Mouse (Mus musculus): ENCODE results near the gene Txnip. TPM values are rescaled to one million over a fixed set of nuclear protein-coding genes. Genes with fewer than 3 reads are reported as not detected.

Gene Txnip
- polyA plus RNA-seq, 1 experiment from 2014 or later: 254 TPM

- Histone ChIP-seq H3K9me3 (replicated peaks; ENCODE audit: low read length) (no peaks in the 10 kb centered on the region), H3K4me3 (replicated peaks; ENCODE audit: low read depth, low read length) (peak overlapping the region; percentile 76), H3K4me2 (ENCODE audit: low read length) (peak overlapping the region; percentile 75), H3K4me1 (replicated peaks; ENCODE audit: insufficient read depth, low read length) (peaks cover 19% of the 10 kb centered on the region), H3K36me3 (ENCODE audit: insufficient read depth, low read length) (no peaks in the 10 kb centered on the region), H3K27me3 (ENCODE audit: insufficient read depth, low read length) (0 out of 2 replicates have a peak, but pooled peaks cover 5% of the 10 kb centered on the region), H3K9ac (ENCODE audit: low read depth, low read length) (peak overlapping the region; percentile 77), H3K27ac (no peak overlapping the region)
- WGBS: 1% methylated on average over 10 of the region's 10 CpGs
- DNase-seq (ENCODE audit: low spot score) (peak; percentile 60), ATAC-seq (replicated peaks; ENCODE audit: low FRiP score, low read depth) (no peak)
- no peak for TF ChIP-seq CTCF (IDR thresholded peaks at IDR 0.05; ENCODE audit: low read depth)
These were observed 35.6 kb downstream of the Txnip start for GRCm38 (mm10) chr3:96593374-96593773.

DNA sequence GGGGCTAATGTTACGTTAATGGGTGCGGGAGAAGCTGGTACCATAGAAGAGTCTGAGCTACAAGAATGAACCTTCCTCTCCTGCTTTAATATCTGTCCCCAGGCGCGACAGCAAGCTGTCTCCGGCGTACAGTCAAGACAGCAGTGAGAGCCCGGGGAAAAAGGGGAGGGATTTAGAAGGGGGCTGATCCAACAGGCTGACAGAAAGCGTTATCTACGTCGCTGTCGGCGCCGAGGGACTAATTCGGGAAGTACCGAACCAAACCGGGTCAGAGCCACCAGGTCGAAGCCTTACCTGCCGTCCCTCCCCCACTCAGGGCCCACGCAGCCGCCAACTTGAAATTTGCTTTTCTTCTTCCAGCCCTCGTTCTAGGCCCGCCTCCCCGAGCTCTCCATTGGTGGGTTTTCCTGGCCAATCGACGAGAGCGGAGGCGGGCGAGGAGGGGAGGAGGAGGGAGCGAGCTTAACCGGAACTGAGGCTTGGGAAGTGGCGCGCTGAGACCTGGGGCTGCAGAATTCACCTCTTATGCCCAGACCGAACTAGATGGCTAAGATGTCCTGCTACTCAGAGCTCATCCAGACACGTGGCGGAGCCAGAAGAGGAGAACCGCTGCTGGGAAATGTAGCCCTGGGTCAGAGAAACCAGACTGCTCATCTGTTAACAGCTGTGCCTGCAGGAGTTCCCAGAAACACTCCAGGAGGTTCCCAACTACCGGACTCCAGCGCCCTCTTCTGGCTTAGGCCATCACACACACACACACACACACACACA, 36.2 kb downstream of the Txnip start, which contains the start of gene Polr3gl:
Gene Polr3gl (minus strand): TSS at position 392 of the 771 bp plus-strand sequence.
- H3K36me3 ChIP-seq (ENCODE audit: insufficient read depth, low read length): no peaks in the 10 kb centered on the region
- H3K9me3 ChIP-seq (replicated peaks; ENCODE audit: low read length): no peaks in the 10 kb centered on the region
- H3K4me2 ChIP-seq (ENCODE audit: low read length): peak within 1 kb of the TSS; percentile 75
- H3K4me1 ChIP-seq (replicated peaks; ENCODE audit: insufficient read depth, low read length): peaks cover 19% of the 10 kb centered on the region
- ATAC-seq (replicated peaks; ENCODE audit: low FRiP score, low read depth) (peak; percentile 91), DNase-seq (ENCODE audit: low spot score) (peak; percentile 98)
- under 1% methylated on average over 37 of the region's 38 CpGs for WGBS
- H3K9ac ChIP-seq (ENCODE audit: low read depth, low read length): peak within 1 kb of the TSS; percentile 77
- H3K27me3 ChIP-seq (ENCODE audit: insufficient read depth, low read length): 0 out of 2 replicates have a peak, but pooled peaks cover 5% of the 10 kb centered on the region
- TF ChIP-seq CTCF (IDR thresholded peaks at IDR 0.05; ENCODE audit: low read depth): peak; percentile 40; the same call in 1 of the 2 replicates
- H3K27ac ChIP-seq: peak within 1 kb of the TSS; percentile 76; the same call in 1 of the 2 replicates
- H3K4me3 ChIP-seq (replicated peaks; ENCODE audit: low read depth, low read length): peak within 1 kb of the TSS; percentile 76

- Histone ChIP-seq H3K36me3 (ENCODE audit: insufficient read depth, low read length) (no peaks in the 10 kb centered on the region), H3K27ac (no peak overlapping the region), H3K4me3 (replicated peaks; ENCODE audit: low read depth, low read length) (no peak overlapping the region), H3K4me1 (replicated peaks; ENCODE audit: insufficient read depth, low read length) (peaks cover 19% of the 10 kb centered on the region), H3K9me3 (replicated peaks; ENCODE audit: low read length) (no peaks in the 10 kb centered on the region), H3K9ac (ENCODE audit: low read depth, low read length) (no peak overlapping the region), H3K4me2 (ENCODE audit: low read length) (no peak overlapping the region), H3K27me3 (ENCODE audit: insufficient read depth, low read length) (0 out of 2 replicates have a peak, but pooled peaks cover 5% of the 10 kb centered on the region)
- no peak for ATAC-seq (replicated peaks; ENCODE audit: low FRiP score, low read depth)
- TF ChIP-seq CTCF (IDR thresholded peaks at IDR 0.05; ENCODE audit: low read depth): no peak
- no peak for DNase-seq (ENCODE audit: low spot score)
- WGBS: 79% methylated on average over 5 of the region's 5 CpGs
These were observed 37.1 kb downstream of the Txnip start for GRCm38 (mm10) chr3:96594851-96595250.

- no peak overlapping the region for H3K27ac ChIP-seq
- peak overlapping the region; percentile 84 for H3K4me2 ChIP-seq (ENCODE audit: low read length)
- H3K9ac ChIP-seq (ENCODE audit: low read depth, low read length): no peak overlapping the region
- H3K27me3 ChIP-seq (ENCODE audit: insufficient read depth, low read length): 0 out of 2 replicates have a peak, but pooled peaks cover 5% of the 10 kb centered on the region
- H3K4me3 ChIP-seq (replicated peaks; ENCODE audit: low read depth, low read length): no peak overlapping the region; the same call in 1 of the 2 replicates
- peaks cover 19% of the 10 kb centered on the region for H3K4me1 ChIP-seq (replicated peaks; ENCODE audit: insufficient read depth, low read length)
- WGBS: 30% methylated on average over 6 of the region's 6 CpGs
- ATAC-seq (replicated peaks; ENCODE audit: low FRiP score, low read depth): no peak
- no peaks in the 10 kb centered on the region for H3K36me3 ChIP-seq (ENCODE audit: insufficient read depth, low read length)
- no peak for DNase-seq (ENCODE audit: low spot score)
- H3K9me3 ChIP-seq (replicated peaks; ENCODE audit: low read length): no peaks in the 10 kb centered on the region
- TF ChIP-seq CTCF (IDR thresholded peaks at IDR 0.05; ENCODE audit: low read depth): no peak
These were observed 37.9 kb downstream of the Txnip start for GRCm38 (mm10) chr3:96595661-96596060.

DNA sequence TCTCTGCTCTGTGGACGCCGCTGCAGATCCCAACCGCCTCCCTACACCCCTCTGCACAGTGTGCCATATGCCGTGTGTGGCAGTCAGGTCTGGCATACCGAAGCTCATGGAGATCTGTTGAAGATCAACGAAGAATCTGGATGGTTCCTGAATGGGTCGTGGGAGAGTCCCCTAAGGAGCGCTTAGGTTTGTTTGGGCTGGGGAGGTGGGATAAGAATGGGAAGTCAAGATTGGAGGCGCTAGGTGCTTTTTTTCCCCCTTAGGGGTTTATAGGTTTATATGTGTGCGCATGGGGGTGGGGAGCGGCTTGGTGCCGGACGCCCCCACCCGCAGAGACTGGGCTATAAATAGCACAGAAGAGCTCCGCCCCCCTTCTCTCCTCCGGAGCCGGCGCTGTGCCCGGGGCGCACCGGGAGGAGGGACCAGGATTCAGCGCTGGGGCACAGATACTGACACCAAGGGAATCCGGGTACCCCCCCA, 38.5 kb downstream of the Txnip start, which contains the start of gene Ankrd34a:
Gene Ankrd34a (plus strand): TSS at position 409 of the 480 bp plus-strand sequence.
- Histone ChIP-seq H3K9me3 (replicated peaks; ENCODE audit: low read length) (no peaks in the 10 kb centered on the region), H3K4me3 (replicated peaks; ENCODE audit: low read depth, low read length) (peak within 1 kb of the TSS; percentile 48), H3K36me3 (ENCODE audit: insufficient read depth, low read length) (no peaks in the 10 kb centered on the region), H3K4me1 (replicated peaks; ENCODE audit: insufficient read depth, low read length) (peaks cover 19% of the 10 kb centered on the region), H3K4me2 (ENCODE audit: low read length) (peak within 1 kb of the TSS; percentile 84), H3K27ac (peak within 1 kb of the TSS; percentile 47; the same call in 1 of the 2 replicates), H3K9ac (ENCODE audit: low read depth, low read length) (peak within 1 kb of the TSS; percentile 62), H3K27me3 (ENCODE audit: insufficient read depth, low read length) (0 out of 2 replicates have a peak, but pooled peaks cover 5% of the 10 kb centered on the region)
- ATAC-seq (replicated peaks; ENCODE audit: low FRiP score, low read depth) (no peak), DNase-seq (ENCODE audit: low spot score) (no peak)
- TF ChIP-seq CTCF (IDR thresholded peaks at IDR 0.05; ENCODE audit: low read depth): no peak
- 2% methylated on average over 22 of the region's 23 CpGs for WGBS

GRCm38 (mm10) chr3:96596855-96597254, 39.1 kb downstream of the Txnip start:
- ATAC-seq (replicated peaks; ENCODE audit: low FRiP score, low read depth): no peak
- WGBS: under 1% methylated on average over 9 of the region's 12 CpGs
- Histone ChIP-seq H3K27ac (no peak overlapping the region), H3K36me3 (ENCODE audit: insufficient read depth, low read length) (no peaks in the 10 kb centered on the region), H3K27me3 (ENCODE audit: insufficient read depth, low read length) (0 out of 2 replicates have a peak, but pooled peaks cover 5% of the 10 kb centered on the region), H3K4me2 (ENCODE audit: low read length) (peak overlapping the region; percentile 84), H3K4me1 (replicated peaks; ENCODE audit: insufficient read depth, low read length) (peaks cover 19% of the 10 kb centered on the region), H3K4me3 (replicated peaks; ENCODE audit: low read depth, low read length) (peak overlapping the region; percentile 48), H3K9me3 (replicated peaks; ENCODE audit: low read length) (no peaks in the 10 kb centered on the region), H3K9ac (ENCODE audit: low read depth, low read length) (peak overlapping the region; percentile 45; the same call in 1 of the 2 replicates)
- no peak for TF ChIP-seq CTCF (IDR thresholded peaks at IDR 0.05; ENCODE audit: low read depth)
- no peak for DNase-seq (ENCODE audit: low spot score)

Measured in kidney, postnatal 0 days (tissue).